Mouse (Mus musculus) MEL (cell line): ENCODE data around the gene Med13l.

Experiments used
- BHLHE40 ChIP-seq: IDR thresholded peaks from 2 replicates; pipeline ENCODE4 v1.6.1; 2012; ENCODE audit warnings: low read depth, mild to moderate bottlenecking, inconsistent platforms, low read length, improper control_type of control experiment, borderline replicate concordance
- CTCF ChIP-seq, 3 experiments: IDR thresholded peaks in 2 of 3; conservative IDR thresholded peaks in 1 of 3; 2 replicates each; pipeline ENCODE4 v1.5.1; 2011 to 2012; ENCODE audit warnings: low read length in 3 of 3, low read depth in 2 of 3, mild to moderate bottlenecking in 2 of 3, improper control_type of control experiment in 1 of 3, inconsistent platforms in 1 of 3, mixed read lengths in 1 of 3, moderate library complexity in 1 of 3; ENCODE audit not compliant: control insufficient read depth in 1 of 3, insufficient read depth in 1 of 3, poor library complexity in 1 of 3, severe bottlenecking in 1 of 3
- EP300 ChIP-seq, 2 experiments: IDR thresholded peaks; 2 replicates each; pipeline ENCODE4 v1.6.1; 2011; ENCODE audit warnings: improper control_type of control experiment in 2 of 2, low read length in 2 of 2, low read depth in 1 of 2, mild to moderate bottlenecking in 1 of 2
- MAX ChIP-seq: IDR thresholded peaks from 2 replicates; pipeline ENCODE4 v1.6.1; 2011; ENCODE audit warnings: low read length, improper control_type of control experiment
- MAZ ChIP-seq: IDR thresholded peaks from 2 replicates; pipeline ENCODE4 v1.6.1; 2012; ENCODE audit warnings: low read depth, mild to moderate bottlenecking, inconsistent platforms, low read length, improper control_type of control experiment
- MXI1 ChIP-seq: IDR thresholded peaks from 2 replicates; pipeline ENCODE4 v1.6.1; 2011; ENCODE audit warnings: mild to moderate bottlenecking, low read depth, low read length, improper control_type of control experiment
- MYC ChIP-seq: IDR thresholded peaks from 2 replicates; pipeline ENCODE4 v1.6.1; 2011; ENCODE audit warnings: low read depth, mild to moderate bottlenecking, low read length, improper control_type of control experiment, moderate library complexity
- NELFE ChIP-seq: IDR thresholded peaks from 2 replicates; pipeline ENCODE4 v1.6.1; 2011; ENCODE audit warnings: low read depth, low read length, improper control_type of control experiment
- NRF1 ChIP-seq: IDR thresholded peaks from 2 replicates; pipeline ENCODE4 v1.6.1; 2014; ENCODE audit warnings: low read depth, mild to moderate bottlenecking, inconsistent platforms, low read length, improper control_type of control experiment, moderate library complexity; ENCODE audit not compliant: poor library complexity, insufficient read depth, severe bottlenecking
- POLR2A ChIP-seq, 2 experiments: IDR thresholded peaks; 2 replicates each; pipeline ENCODE4 v1.6.1; 2011 to 2012; ENCODE audit warnings: low read length in 2 of 2, mild to moderate bottlenecking in 2 of 2, control low read depth in 1 of 2, improper control_type of control experiment in 1 of 2, low read depth in 1 of 2, moderate library complexity in 1 of 2; ENCODE audit not compliant: control insufficient read depth in 1 of 2, insufficient read depth in 1 of 2, poor library complexity in 1 of 2
- POLR2AphosphoS5 ChIP-seq: IDR thresholded peaks from 2 replicates; pipeline ENCODE4 v1.6.1; 2012; ENCODE audit warnings: low read depth, borderline replicate concordance, mild to moderate bottlenecking, inconsistent platforms, low read length, moderate library complexity, mixed read lengths
- TAL1 ChIP-seq: IDR thresholded peaks from 2 replicates; pipeline ENCODE4 v1.6.1; 2012; ENCODE audit warnings: mild to moderate bottlenecking, inconsistent platforms, low read length, moderate library complexity, mixed read lengths
- UBTF ChIP-seq: IDR thresholded peaks from 2 replicates; pipeline ENCODE4 v1.6.1; 2012; ENCODE audit warnings: low read depth, mild to moderate bottlenecking, inconsistent platforms, low read length, improper control_type of control experiment, moderate library complexity, borderline replicate concordance; ENCODE audit not compliant: insufficient read depth

- no peak for TF ChIP-seq CTCF (IDR thresholded peaks at IDR 0.05 in 2 of 3, conservative IDR thresholded peaks at IDR 0.05 in 1 of 3; ENCODE audit: control insufficient read depth in 1 of 3, insufficient read depth in 1 of 3, low read depth in 2 of 3, low read length in 3 of 3, poor library complexity in 1 of 3, severe bottlenecking in 1 of 3)
- TF ChIP-seq NRF1 = no peak
- TF ChIP-seq MAZ = no peak
- TF ChIP-seq POLR2AphosphoS5 = no peak
- no peak for TF ChIP-seq NELFE
- no peak for TF ChIP-seq BHLHE40
- TF ChIP-seq EP300 (IDR thresholded peaks at IDR 0.05; ENCODE audit: low read depth in 1 of 2, low read length in 2 of 2) = no peak
- no peak for TF ChIP-seq UBTF
- TF ChIP-seq MXI1 = no peak
- no peak for TF ChIP-seq MAX
- TF ChIP-seq POLR2A (IDR thresholded peaks at IDR 0.05; ENCODE audit: control insufficient read depth in 1 of 2, insufficient read depth in 1 of 2, low read depth in 1 of 2, low read length in 2 of 2, poor library complexity in 1 of 2) = no peak
- no peak for TF ChIP-seq MYC
- TF ChIP-seq TAL1 = no peak
These were observed 46.0 kb upstream of the Med13l start for GRCm38 (mm10) chr5:118514527-118514831.
